Mouse (Mus musculus): ENCODE results near the gene E130116L18Rik. TPM values are rescaled to one million over a fixed set of nuclear protein-coding genes. Genes with fewer than 3 reads are reported as not detected.
A peak's percentile ranks its signal among the peaks of the same experiment; 100 is the strongest.
"Not testable (repeated sequence)": the region's sequence is repeated elsewhere in the genome, so short reads cannot be mapped to it uniquely, and the experiment has no call there.

The E130116L18Rik gene
- polyA plus RNA-seq, 1 experiment from 2014 or later = not detected

DNA sequence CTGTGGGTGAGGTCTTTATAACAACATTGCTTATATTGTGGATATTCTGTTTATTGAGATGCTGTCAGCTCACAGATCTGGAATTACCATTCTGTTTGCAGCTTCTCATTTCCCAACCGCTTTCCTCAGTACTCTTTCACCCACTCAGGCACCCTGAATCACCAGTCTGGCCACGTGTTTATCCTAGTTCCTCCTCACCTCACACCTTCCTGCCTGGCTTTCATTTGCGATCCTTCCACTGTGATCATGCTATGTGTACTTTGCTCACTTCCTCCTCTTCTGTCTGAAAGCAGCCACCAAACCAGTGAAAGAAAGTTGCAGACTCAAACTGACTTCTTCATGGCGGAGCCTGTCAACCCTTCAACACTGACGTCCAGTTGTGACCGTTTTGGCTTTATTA lies 20.1 kb upstream of the E130116L18Rik start:
- 82% methylated on average over 6 of the region's 6 CpGs for WGBS
- Histone ChIP-seq H3K9me3 (no peaks in the 10 kb centered on the region), H3K4me1 (no peaks in the 10 kb centered on the region), H3K36me3 (peaks cover 3% of the 10 kb centered on the region; the same call in 1 of the 2 replicates), H3K9ac (no peak overlapping the region), H3K27me3 (no peaks in the 10 kb centered on the region), H3K4me3 (no peak overlapping the region), H3K4me2 (no peak overlapping the region), H3K27ac (no peak overlapping the region)
- no peak for ATAC-seq (ENCODE audit: borderline replicate concordance, extremely low read depth, low FRiP score, low TSS enrichment)

DNA sequence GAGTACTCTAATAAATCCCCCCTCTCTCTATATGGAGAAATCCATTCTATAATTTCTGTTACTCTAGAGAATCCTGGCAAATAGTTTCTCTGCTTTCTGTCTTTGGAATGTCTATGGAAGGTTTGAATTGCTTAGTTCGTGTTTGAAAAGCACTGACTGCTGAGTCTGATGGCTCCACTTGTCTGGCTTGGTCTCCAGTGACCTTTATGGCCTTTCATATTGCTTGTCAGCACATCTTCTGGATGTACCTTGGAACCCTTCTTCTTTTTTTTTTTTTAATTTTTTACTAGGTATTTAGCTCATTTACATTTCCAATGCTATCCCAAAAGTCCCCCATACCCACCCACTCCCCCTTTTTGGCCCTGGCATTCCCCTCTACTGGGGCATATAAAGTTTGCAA lies 1.4 kb upstream of the E130116L18Rik start:
- H3K9me3 ChIP-seq; H3K27ac ChIP-seq; H3K4me2 ChIP-seq; ATAC-seq (ENCODE audit: borderline replicate concordance, extremely low read depth, low FRiP score, low TSS enrichment); H3K36me3 ChIP-seq; H3K27me3 ChIP-seq; H3K9ac ChIP-seq; H3K4me1 ChIP-seq; H3K4me3 ChIP-seq: not testable (repeated sequence)
- 84% methylated on average over 1 of the region's 1 CpGs for WGBS

DNA sequence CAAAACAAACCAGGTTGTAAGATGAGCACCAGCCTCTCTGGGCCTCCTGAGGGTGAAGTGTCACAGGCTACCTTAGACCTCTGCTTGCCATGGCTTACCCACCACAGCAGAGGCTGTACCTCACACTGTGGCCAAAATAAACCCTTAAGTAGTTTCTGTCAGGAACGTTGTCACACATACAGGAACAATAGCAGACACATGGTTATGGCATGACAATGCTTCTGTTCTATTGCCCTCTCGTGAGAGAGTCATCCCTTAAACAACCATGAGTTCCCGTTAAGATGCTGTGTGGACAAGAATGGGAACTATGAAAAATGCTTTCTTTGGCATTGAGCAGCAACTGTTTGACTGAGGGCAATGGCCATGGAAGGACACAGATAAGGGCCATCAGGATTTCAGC lies 1.3 kb downstream of the E130116L18Rik start, which contains the start of gene Galnt11:
Gene Galnt11, plus strand, starts transcription at position 301 of the 400 bp plus-strand sequence.
- Histone ChIP-seq H3K27ac (peak within 1 kb of the TSS; percentile 88), H3K9me3 (no peaks in the 10 kb centered on the region), H3K4me2 (peak within 1 kb of the TSS; percentile 66), H3K4me3 (peak within 1 kb of the TSS; percentile 77), H3K4me1 (no peaks in the 10 kb centered on the region), H3K27me3 (no peaks in the 10 kb centered on the region), H3K9ac (peak within 1 kb of the TSS; percentile 71), H3K36me3 (no peaks in the 10 kb centered on the region)
- 87% methylated on average over 3 of the region's 3 CpGs for whole genome bisulfite sequencing
- ATAC-seq (ENCODE audit: borderline replicate concordance, extremely low read depth, low FRiP score, low TSS enrichment) = no peak

DNA sequence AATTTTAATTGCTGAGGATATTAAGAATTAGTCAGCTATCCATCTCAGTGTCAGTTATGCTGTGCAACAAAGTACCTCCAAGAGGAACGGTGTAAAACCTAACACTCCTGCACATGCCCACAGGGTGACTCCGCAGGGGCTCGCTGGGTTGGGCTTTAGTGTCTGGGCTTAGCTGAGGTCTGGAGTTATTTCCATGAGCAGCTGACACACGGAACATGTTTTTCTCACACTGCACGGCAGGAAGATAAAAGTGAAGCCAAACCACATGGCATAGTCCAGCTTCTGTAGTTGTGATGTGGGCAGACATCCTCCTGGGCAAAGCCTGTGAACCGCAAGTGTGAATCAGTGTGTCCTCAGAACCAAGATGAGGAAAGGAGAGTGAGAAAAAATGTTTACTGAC lies 7.9 kb downstream of the E130116L18Rik start:
- no peak overlapping the region for H3K4me2 ChIP-seq
- WGBS = 77% methylated on average over 6 of the region's 6 CpGs

DNA sequence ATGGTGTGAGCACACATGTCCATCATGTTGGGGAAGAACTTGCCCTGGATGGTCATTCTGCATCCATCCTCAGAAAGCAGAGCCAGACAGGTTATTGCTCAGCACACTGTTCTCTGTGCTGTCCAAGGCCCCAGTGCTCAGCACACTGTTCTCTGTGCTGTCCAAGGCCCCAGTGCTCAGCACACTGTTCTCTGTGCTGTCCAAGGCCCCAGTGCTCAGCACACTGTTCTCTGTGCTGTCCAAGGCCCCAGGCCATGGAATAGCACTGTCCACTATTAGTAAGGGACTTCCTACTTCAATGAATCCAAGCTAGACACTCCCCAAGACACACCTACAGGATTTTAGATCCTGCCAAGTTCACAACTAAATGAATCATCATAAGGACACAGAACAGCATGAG lies 9.7 kb downstream of the E130116L18Rik start:
- H3K27me3 ChIP-seq; H3K27ac ChIP-seq; H3K36me3 ChIP-seq; H3K9ac ChIP-seq; ATAC-seq (ENCODE audit: borderline replicate concordance, extremely low read depth, low FRiP score, low TSS enrichment); H3K4me1 ChIP-seq; H3K4me2 ChIP-seq; H3K4me3 ChIP-seq; H3K9me3 ChIP-seq: not testable (repeated sequence)

More for the DNA sequence above, 7.9 kb downstream of the E130116L18Rik start:
- ATAC-seq (ENCODE audit: borderline replicate concordance, extremely low read depth, low FRiP score, low TSS enrichment) = no peak
- no peak overlapping the region for H3K4me3 ChIP-seq
- H3K27me3 ChIP-seq = no peaks in the 10 kb centered on the region
- H3K36me3 ChIP-seq = no peaks in the 10 kb centered on the region
- no peaks in the 10 kb centered on the region for H3K4me1 ChIP-seq
- no peak overlapping the region for H3K9ac ChIP-seq
- H3K9me3 ChIP-seq = no peaks in the 10 kb centered on the region
- H3K27ac ChIP-seq = no peak overlapping the region

DNA sequence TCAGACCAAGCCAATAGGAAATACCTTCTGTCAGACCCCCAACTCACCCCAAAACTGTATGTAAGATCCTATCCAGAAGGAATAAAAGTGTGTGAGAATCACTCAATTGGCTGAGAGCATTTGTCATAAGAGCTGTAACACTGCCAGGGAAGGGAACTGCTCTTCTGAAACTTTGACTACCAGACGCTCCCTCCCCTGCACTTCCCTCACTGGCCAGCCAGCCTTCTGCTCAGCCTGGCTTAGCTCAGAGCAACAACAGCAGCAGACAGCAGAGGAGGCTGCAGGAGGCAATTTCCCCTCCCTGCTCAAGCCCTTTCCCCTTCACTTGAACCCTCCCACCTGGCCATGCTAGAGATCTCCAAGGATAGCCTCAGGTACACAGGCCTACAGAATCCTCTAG lies 11.1 kb downstream of the E130116L18Rik start:
- ATAC-seq (ENCODE audit: borderline replicate concordance, extremely low read depth, low FRiP score, low TSS enrichment) = no peak
- WGBS = 63% methylated on average over 1 of the region's 1 CpGs
- no peak overlapping the region for H3K4me2 ChIP-seq

DNA sequence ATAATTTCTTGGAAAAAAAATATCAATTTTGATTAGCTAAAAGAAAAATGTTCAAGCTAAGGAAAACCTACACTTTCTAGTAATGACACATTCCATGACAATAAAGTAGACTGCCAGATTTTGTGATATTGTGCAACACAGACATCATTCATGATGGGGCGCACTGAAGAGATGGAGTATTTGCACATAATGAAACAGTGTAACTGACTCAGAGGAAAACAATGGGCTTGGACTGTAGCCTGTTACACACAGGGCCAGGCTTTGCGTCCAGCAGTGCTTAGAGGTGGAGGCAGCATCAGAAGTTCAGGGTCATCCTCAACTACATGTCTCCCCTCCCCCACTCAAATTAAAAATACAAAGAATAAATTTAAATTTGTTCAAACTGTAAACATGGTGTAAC lies 32.4 kb downstream of the E130116L18Rik start:
- H3K36me3 ChIP-seq = no peaks in the 10 kb centered on the region
- no peak for ATAC-seq (ENCODE audit: borderline replicate concordance, extremely low read depth, low FRiP score, low TSS enrichment)
- H3K27me3 ChIP-seq = no peaks in the 10 kb centered on the region
- no peaks in the 10 kb centered on the region for H3K9me3 ChIP-seq
- no peaks in the 10 kb centered on the region for H3K4me1 ChIP-seq
- H3K4me3 ChIP-seq = no peak overlapping the region
- no peak overlapping the region for H3K9ac ChIP-seq
- no peak overlapping the region for H3K27ac ChIP-seq
- no peak overlapping the region for H3K4me2 ChIP-seq
- 66% methylated on average over 2 of the region's 2 CpGs for WGBS

More for the DNA sequence above, 11.1 kb downstream of the E130116L18Rik start:
- H3K4me3 ChIP-seq = no peak overlapping the region
- H3K4me1 ChIP-seq = no peaks in the 10 kb centered on the region
- H3K36me3 ChIP-seq = no peaks in the 10 kb centered on the region
- H3K9ac ChIP-seq = no peak overlapping the region
- no peaks in the 10 kb centered on the region for H3K9me3 ChIP-seq
- H3K27me3 ChIP-seq = no peaks in the 10 kb centered on the region
- H3K27ac ChIP-seq = no peak overlapping the region

DNA sequence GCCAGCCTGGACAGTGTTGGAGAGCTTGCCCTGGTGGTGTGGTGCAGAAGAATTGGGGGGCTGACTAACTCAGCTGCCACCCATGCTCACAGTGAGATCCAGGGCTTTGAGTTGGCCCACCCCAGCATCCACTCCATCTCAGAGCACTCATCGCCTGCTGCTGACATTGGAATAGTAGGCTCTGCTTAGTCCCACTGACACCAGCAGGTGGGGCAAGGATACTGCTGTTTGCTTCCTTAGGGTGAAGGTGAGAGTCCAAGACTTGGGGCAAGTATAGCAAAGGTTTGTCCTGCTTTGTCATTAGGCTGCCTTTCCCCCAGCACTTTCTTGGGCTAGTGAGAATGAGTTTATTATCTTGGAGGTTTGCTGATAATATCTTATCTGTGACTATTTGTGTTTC lies 34.2 kb downstream of the E130116L18Rik start:
- ATAC-seq (ENCODE audit: borderline replicate concordance, extremely low read depth, low FRiP score, low TSS enrichment) = 0 out of 2 replicates have a peak, but pooled peaks have one; percentile 14
- no peaks in the 10 kb centered on the region for H3K27me3 ChIP-seq
- 25% methylated on average over 1 of the region's 1 CpGs for WGBS
- no peaks in the 10 kb centered on the region for H3K36me3 ChIP-seq
- H3K9me3 ChIP-seq = no peaks in the 10 kb centered on the region
- H3K4me3 ChIP-seq = no peak overlapping the region
- no peak overlapping the region for H3K27ac ChIP-seq
- no peak overlapping the region for H3K9ac ChIP-seq
- no peaks in the 10 kb centered on the region for H3K4me1 ChIP-seq
- no peak overlapping the region for H3K4me2 ChIP-seq

DNA sequence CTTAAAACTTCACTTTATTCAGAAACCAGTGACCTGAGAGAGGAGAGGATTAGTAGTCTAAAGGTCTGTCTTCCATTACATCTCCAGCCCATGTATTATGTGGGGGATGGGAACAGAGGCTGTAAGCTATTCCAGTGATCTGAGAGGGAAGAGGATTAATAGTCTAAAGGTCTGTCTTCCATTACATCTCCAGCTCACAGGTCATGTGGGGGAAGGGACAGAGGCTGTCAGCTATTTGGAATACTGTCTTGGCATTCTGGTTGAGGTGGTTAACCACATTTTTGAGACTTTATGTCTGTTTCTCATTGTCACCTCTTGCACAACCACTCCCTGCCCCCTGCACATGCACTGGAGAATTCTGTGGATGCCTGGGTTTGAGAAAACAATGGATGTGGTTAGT lies 35.2 kb downstream of the E130116L18Rik start:
- Histone ChIP-seq H3K4me1 (no peaks in the 10 kb centered on the region), H3K27ac (no peak overlapping the region), H3K4me2 (no peak overlapping the region), H3K36me3 (no peaks in the 10 kb centered on the region), H3K27me3 (no peaks in the 10 kb centered on the region), H3K4me3 (no peak overlapping the region), H3K9ac (no peak overlapping the region), H3K9me3 (no peaks in the 10 kb centered on the region)
- no peak for ATAC-seq (ENCODE audit: borderline replicate concordance, extremely low read depth, low FRiP score, low TSS enrichment)

DNA sequence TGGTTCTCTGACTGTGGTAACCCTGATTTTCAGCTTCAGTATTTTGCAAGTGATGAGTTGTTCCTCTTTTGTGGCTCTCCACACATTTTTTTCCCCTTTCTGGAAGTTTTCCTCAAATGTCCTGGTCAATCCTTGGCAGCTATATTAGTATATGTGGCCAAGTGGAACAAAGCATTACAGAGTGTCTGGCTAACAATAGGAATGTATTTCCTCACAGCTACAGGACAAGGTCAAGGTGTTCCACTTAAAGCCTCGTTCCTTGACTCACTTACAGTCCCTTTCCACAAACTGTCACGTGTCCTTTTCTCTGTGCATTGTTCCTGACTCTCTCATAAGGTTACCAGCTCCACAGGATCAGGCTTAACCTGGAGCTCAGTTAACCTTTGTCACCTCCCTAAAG lies 38.4 kb downstream of the E130116L18Rik start:
- no peak for ATAC-seq (ENCODE audit: borderline replicate concordance, extremely low read depth, low FRiP score, low TSS enrichment)
- 31% methylated on average over 2 of the region's 2 CpGs for WGBS
- H3K27me3 ChIP-seq = no peaks in the 10 kb centered on the region

DNA sequence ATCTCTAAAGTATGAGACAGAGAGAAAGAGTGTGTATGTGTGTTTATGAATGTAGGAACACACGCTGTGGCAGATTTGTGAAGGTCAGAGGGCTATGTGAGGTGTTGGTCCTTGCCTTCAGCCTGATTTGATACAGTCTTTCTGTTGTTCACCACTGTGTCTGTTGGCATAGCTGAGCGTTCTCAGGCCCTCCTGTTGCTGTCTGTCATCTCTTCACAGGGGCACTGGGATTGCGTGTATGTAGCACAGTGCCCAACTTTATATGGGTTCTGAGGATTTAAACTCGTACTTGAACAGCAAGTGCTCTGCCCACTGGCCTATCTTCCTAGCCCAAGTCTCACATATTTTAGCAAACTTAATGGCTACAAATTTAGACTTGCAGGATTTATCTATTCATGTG lies 39.4 kb downstream of the E130116L18Rik start:
- H3K4me3 ChIP-seq = no peak overlapping the region
- no peaks in the 10 kb centered on the region for H3K36me3 ChIP-seq
- no peak overlapping the region for H3K4me2 ChIP-seq
- no peak overlapping the region for H3K27ac ChIP-seq
- no peaks in the 10 kb centered on the region for H3K4me1 ChIP-seq
- WGBS = 77% methylated on average over 4 of the region's 4 CpGs
- H3K27me3 ChIP-seq = no peaks in the 10 kb centered on the region
- no peak for ATAC-seq (ENCODE audit: borderline replicate concordance, extremely low read depth, low FRiP score, low TSS enrichment)
- no peak overlapping the region for H3K9ac ChIP-seq
- H3K9me3 ChIP-seq = no peaks in the 10 kb centered on the region

More for the DNA sequence above, 38.4 kb downstream of the E130116L18Rik start:
- Histone ChIP-seq H3K9ac (no peak overlapping the region), H3K4me2 (no peak overlapping the region), H3K36me3 (no peaks in the 10 kb centered on the region), H3K27ac (no peak overlapping the region), H3K9me3 (no peaks in the 10 kb centered on the region), H3K4me3 (no peak overlapping the region), H3K4me1 (no peaks in the 10 kb centered on the region)

DNA sequence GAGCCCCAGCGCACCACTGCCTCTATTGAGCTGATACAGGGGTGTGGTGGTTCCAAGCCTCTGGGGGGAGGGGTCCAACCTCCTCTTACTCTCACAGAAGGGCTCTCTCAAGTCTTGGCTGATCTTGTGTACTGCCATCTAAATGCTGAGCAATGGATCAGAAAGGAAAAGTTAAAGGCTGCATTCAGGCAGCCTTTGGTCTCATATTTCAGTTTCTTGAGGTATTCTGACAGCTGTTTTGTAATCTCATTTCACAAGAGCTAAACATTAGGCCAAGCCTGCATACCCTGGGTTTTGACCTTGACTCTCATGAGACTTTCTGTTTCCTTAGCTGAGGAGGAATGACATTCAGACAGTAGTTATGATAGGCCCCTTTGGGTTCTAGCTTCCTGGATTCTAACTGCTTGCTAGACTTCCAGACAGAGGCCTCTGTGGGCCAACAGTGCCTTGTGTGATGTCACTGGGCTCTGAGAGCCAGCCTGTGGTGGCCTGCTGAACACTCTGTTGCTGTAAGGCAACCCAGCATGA lies 41.9 kb downstream of the E130116L18Rik start, which contains the start of gene Galntl5:
Gene Galntl5, plus strand, starts transcription at position 457 of the 528 bp plus-strand sequence.
- no peak within 1 kb of the TSS for H3K4me3 ChIP-seq
- H3K36me3 ChIP-seq = no peaks in the 10 kb centered on the region
- no peak within 1 kb of the TSS for H3K27ac ChIP-seq
- no peak for ATAC-seq (ENCODE audit: borderline replicate concordance, extremely low read depth, low FRiP score, low TSS enrichment)
- H3K9me3 ChIP-seq = no peaks in the 10 kb centered on the region
- H3K4me2 ChIP-seq = no peak within 1 kb of the TSS
- H3K9ac ChIP-seq = no peak within 1 kb of the TSS
- WGBS = 70% methylated on average over 1 of the region's 1 CpGs
- no peaks in the 10 kb centered on the region for H3K4me1 ChIP-seq
- no peaks in the 10 kb centered on the region for H3K27me3 ChIP-seq
